Mouse (Mus musculus) right cerebral cortex, adult 2 months (tissue): ENCODE results near the gene Rhoc.
"Not testable (repeated sequence)": the region's sequence is repeated elsewhere in the genome, so short reads cannot be mapped to it uniquely, and the experiment has no call there.

Experiments used
- DNase-seq, 2 experiments: peaks; one replicate each; pipeline ENCODE4 v3.0.0; 2021 to 2022; ENCODE audit warnings: low spot score in 2 of 2

Gene Rhoc

DNA sequence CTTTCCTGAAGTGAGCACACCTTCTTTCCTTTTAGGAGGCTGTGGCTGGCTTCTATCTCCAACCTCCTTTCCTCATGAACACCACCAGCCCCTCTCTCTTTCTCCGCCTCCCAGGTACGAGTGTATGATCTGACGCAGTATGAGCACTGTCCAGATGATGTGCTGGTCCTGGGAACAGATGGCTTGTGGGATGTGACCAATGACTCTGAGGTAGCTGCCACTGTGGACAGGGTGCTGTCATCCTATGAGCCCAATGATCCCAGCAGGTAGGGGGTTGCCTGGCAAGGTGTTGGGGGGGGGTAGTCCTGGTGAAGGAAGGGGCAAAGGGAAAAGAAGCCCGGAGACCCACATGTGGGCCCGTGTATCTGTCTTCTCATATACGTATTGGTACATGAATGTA is 2.9 kb upstream of the Rhoc start:
- no peak for DNase-seq

- peak; percentile 41 to 66 for DNase-seq
These were observed 561 bp downstream of the Rhoc start for GRCm38 (mm10) chr3:104788561-104789311.

- DNase-seq: no peak
These were observed 1.1 kb downstream of the Rhoc start for GRCm38 (mm10) chr3:104789312-104789605.

GRCm38 (mm10) chr3:104789822-104790221 is 1.6 kb downstream of the Rhoc start:
- peak in 1 of 2 experiments; percentile 29 for DNase-seq

- peak; percentile 64 to 66 for DNase-seq
These were observed 2.3 kb downstream of the Rhoc start for GRCm38 (mm10) chr3:104790401-104790937.

- no peak for DNase-seq
These were observed 2.8 kb downstream of the Rhoc start for GRCm38 (mm10) chr3:104791017-104791416.

DNA sequence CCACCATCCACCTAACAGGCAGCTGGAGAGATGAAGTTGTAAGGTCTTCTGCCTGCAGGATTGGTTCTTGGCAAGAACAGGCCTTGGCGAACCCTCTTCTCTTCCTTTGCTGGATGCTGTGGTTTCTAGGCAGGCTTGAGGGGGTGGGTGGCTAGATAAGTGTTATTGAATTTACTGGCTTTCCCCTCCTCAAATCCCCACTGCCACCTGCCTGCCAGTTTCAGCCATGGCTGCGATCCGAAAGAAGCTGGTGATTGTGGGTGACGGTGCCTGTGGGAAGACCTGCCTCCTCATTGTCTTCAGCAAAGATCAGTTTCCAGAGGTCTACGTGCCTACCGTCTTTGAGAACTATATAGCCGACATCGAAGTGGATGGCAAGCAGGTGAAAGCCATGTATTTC is 3.5 kb downstream of the Rhoc start:
- peak; percentile 41 to 51 for DNase-seq

DNA sequence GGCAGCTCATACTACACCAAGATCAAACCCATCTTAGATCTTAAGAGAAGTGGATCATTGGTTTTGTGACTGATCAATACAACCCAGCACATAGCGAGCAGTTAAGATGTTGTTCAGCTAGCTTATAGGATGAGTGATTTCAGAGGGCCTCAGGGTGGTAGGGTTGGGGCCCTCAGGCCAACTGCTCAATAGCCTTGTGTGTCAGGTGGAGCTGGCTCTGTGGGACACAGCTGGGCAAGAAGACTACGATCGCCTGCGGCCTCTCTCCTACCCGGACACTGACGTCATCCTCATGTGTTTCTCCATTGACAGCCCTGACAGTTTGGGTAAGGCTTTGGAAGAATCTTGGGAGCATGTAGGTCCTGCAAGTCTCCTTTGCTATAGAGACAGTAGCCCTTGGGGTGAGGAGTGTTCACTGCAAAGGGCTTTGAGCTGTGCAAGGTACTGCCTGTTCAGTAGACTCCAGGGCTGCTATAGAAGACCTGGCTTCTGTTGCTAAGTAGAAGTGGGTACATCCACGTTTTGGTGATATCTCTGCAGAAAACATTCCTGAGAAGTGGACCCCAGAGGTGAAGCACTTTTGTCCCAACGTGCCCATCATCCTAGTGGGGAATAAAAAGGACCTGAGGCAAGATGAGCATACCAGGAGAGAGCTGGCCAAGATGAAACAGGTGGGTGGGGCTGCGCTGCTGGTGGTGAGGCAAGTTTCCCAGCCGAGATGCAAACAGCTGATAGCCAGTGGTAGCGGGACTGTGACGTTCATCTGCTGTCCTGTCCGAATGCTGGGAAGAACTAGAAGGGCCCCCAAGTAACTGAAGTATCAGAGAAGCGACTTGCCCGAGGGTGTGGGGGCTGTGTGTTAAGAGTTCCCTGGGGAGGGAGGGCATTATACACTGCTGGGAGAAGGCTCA is 4.4 kb downstream of the Rhoc start:
- DNase-seq: no peak

GRCm38 (mm10) chr3:104793871-104794828 is 6.0 kb downstream of the Rhoc start:
- peak; percentile 63 to 72 for DNase-seq

DNA sequence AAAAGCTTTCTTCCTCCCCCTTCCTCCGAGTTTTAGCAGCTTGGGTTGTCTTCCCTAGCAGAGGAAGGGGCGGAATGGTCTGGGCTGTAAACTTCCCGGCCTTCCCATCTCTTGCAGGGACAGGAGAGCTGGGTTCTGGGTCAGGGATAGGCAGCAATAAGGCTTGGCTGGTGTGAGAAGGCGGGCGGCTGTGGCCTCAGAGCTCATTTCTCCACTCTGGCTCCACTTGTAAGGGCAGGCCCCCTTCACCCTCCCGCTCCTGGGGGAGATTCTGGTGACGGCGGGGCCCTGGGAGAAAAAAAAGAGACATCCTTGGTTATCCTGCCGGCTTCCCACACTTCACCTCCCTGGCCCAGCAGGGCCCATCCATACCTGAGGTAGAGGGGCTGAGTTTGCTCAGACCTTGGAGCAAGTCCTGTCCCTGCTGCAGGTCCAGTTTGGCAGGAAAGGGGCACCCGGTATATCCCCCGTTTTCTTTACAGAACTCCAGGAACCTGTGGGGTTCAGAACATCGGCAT is 6.8 kb downstream of the Rhoc start:
- no peak for DNase-seq

DNA sequence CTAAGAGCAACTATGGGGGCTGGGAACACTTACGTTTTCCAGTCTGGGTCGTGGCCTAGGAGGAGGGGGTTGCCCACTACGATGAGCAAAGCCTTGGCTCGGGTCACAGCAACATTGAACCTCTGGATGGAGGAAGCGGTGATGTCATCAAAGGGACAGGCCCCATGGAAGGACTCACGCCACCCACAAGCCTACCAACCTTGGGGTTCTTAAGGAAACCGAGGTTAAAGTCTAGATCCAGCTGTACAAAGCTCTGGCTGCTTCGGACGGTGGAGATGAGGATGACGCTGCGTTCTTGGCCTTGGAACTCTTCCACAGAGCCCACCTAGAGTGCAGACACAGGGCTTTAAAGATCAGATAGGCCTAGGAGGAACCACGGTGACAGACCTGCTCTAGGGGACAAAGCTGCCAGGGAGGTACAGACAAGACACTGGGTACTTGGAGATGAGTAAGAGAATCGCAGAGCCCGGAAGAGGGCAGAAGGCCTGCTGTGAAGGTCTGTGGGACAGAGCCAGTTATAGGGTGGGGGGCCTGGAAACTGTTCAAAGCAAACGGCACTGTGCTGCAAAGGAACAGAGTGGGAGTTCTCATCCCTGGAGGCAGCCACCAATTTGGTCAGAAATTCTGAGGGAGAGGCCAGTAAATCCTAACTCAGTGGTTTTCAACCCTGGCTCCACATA is 7.6 kb downstream of the Rhoc start:
- no peak for DNase-seq

- DNase-seq: no peak
These were observed 8.4 kb downstream of the Rhoc start for GRCm38 (mm10) chr3:104796430-104797082.

DNA sequence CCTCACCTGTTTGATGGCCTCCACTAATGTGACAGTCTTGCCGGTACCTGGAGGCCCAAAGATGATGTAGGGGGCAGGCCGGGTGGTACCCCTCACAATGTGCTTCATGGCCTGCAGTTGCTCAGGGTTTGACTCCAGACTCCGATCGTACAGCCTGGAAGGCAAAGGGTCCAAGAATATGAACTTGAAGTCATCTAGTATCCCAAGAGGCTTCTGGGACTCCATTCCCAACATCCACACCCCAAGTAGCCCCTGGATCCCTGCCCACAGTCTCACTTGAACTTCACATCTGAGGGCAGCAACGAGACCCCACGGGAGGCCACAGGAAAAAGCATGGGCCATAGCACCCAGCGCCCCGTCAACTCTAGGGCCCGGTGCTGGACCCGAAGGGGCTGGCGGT is 12.5 kb downstream of the Rhoc start:
- DNase-seq: no peak

DNA sequence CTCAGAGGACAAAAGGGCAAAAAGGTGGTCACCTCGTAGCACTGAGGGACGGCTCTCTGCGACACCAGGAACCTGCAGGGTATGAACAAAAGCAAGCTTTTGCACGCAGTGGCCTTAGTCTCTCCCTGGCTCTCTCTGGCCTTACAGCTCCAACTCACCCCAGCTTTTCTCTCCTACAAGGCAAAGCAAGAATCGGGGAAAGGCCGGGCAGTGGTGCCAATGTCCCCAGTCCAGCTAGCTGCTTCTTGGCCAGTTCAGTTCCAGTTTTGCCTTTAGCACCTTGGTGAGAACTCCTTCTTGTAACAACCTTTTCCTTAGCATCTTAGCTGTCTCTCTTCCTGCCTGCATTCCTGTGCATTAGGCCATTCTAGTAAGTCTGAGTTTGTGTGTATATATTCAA is 13.3 kb downstream of the Rhoc start:
- DNase-seq: no peak

DNA sequence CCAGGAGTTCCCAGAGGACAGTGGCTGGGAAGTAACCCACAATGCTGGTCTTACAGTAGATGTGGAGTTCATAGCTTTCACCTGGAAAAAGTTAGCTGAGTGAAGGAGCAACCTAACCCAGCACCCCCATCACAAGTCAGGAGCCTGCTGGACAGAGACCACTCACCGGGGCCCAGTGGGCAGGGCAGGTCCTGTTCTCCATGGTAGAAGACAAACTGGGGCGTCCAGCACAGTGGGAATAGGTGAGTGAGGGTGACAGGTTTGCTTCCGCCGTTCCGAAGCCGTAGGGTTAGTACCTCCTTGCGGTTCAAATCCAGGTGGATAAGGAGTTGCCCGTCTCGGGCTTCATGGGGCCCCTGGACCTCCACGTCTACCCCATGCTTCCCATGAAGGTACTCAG is 16.1 kb downstream of the Rhoc start:
- no peak for DNase-seq

- DNase-seq: no peak
These were observed 17.4 kb downstream of the Rhoc start for GRCm38 (mm10) chr3:104805539-104805938.

- DNase-seq: no peak
These were observed 23.6 kb downstream of the Rhoc start for GRCm38 (mm10) chr3:104811752-104812151.

DNA sequence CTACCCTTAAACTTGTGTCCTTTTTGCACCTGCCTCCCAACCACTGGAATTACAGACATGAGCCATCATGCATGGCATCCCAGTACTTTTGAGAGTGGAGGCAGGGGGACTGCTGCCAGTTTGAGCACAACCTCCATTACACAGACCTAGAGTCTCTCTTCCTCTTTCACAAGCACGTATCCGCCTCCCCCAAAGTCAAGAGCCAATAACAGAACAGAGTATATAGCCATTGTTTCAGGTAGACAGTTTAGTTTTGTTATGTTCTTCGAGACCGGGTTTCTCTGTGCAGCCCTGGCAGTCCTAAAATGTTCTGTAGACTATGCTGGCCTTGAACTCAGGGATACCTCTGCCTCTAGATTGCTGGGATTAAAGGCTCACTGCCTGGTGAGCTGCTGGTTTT is 24.1 kb downstream of the Rhoc start:
- DNase-seq: no peak

GRCm38 (mm10) chr3:104813227-104813626 is 25.1 kb downstream of the Rhoc start:
- not testable (repeated sequence) for DNase-seq

GRCm38 (mm10) chr3:104814746-104815145 is 26.6 kb downstream of the Rhoc start:
- no peak for DNase-seq
